Comparison of ENCODE assay signal across 9 mouse cellular contexts in genomic region chr4:52958693-52959092, GRCm38 (mm10). TPM values are rescaled to one million over a fixed set of nuclear protein-coding genes. Genes with fewer than 3 reads are reported as not detected.
DNase-seq lines count a peak whose midpoint lies in the region; ATAC-seq lines count a peak whose summit lies in the region.
"Had no signal": no experiment of that assay in that cellular context is flagged by ENCODE, and none has a peak within 500 bp of the region (broad histone marks: within the 10 kb centered on the region; RNA-seq: fewer than 3 reads in every experiment).

No protein-coding gene starts in this region.

- no peaks in the 10 kb centered on the region for H3K4me1 ChIP-seq in midbrain, embryonic 11.5 days (ENCODE audit: control insufficient read depth, insufficient read depth, low read length)
- no peaks in the 10 kb centered on the region for H3K4me1 ChIP-seq in heart, embryonic 10.5 days

- no peaks in the 10 kb centered on the region for H3K27me3 ChIP-seq in midbrain, embryonic 11.5 days (ENCODE audit: control insufficient read depth, insufficient read depth, low read length)
- H3K27me3 ChIP-seq in heart, embryonic 10.5 days (ENCODE audit: insufficient read depth, poor library complexity, severe bottlenecking) = no peaks in the 10 kb centered on the region

- peak; percentile 6 for DNase-seq in thymus, postnatal 14 days
- no peak for DNase-seq in thymus, postnatal 36 days
- peak; percentile 15 to 42 for DNase-seq in cerebellum, adult 18-20 months
- peak; percentile 13 to 30 for DNase-seq in layer of hippocampus, postnatal 25 days (ENCODE audit: extremely low spot score in 1 of 2, low spot score in 1 of 2)
- DNase-seq in midbrain, embryonic 11.5 days (ENCODE audit: low spot score, missing footprints) = no peak
- DNase-seq in heart, embryonic 10.5 days (ENCODE audit: low spot score) = no peak

- H3K4me2 ChIP-seq in midbrain, embryonic 11.5 days = no peak overlapping the region

- 45% methylated on average over 4 of the region's 4 CpGs for WGBS in midbrain, embryonic 11.5 days
- WGBS in heart, embryonic 10.5 days = 44% methylated on average over 4 of the region's 4 CpGs

- H3K36me3 ChIP-seq in midbrain, embryonic 11.5 days (ENCODE audit: control insufficient read depth, insufficient read depth, low read length) = no peaks in the 10 kb centered on the region
- H3K36me3 ChIP-seq in heart, embryonic 10.5 days = no peaks in the 10 kb centered on the region

- peak; percentile 100 for ATAC-seq in frontal cortex, adult (ENCODE audit: low TSS enrichment)
- ATAC-seq in midbrain, embryonic 11.5 days (ENCODE audit: low FRiP score) = 0 out of 2 replicates have a peak, but pooled peaks have one; percentile 40
- no peak for ATAC-seq in erythroblast, adult 5-6 weeks (replicated peaks; ENCODE audit: low FRiP score, poor library complexity, severe bottlenecking)

- no peak overlapping the region for H3K4me3 ChIP-seq in midbrain, embryonic 11.5 days (ENCODE audit: low read depth, low read length)
- no peak overlapping the region for H3K4me3 ChIP-seq in heart, embryonic 10.5 days

- H3K9me3 ChIP-seq in midbrain, embryonic 11.5 days (ENCODE audit: control insufficient read depth, low read length) = no peaks in the 10 kb centered on the region
- no peaks in the 10 kb centered on the region for H3K9me3 ChIP-seq in heart, embryonic 10.5 days

- H3K9ac ChIP-seq in midbrain, embryonic 11.5 days (ENCODE audit: low read length) = no peak overlapping the region

- no peak overlapping the region for H3K27ac ChIP-seq in midbrain, embryonic 11.5 days (ENCODE audit: low read depth, low read length)
- no peak overlapping the region for H3K27ac ChIP-seq in heart, embryonic 10.5 days

RNA-seq across cellular contexts. Expression of gene Olfr270, which starts 5.7 kb away (rescaled TPM):
- total RNA-seq in layer of hippocampus, postnatal 25 days (2021) = not detected
- not detected in 2 replicates for polyA plus RNA-seq in midbrain, embryonic 11.5 days (2014; fragmentation: Nextera tagmentation; extraction: Ambion mirVana)
- not detected in 2 replicates for total RNA-seq in erythroblast, adult 5-6 weeks (2015; ENCODE audit: low replicate concordance)
- not detected in 2 replicates for total RNA-seq in erythroblast, adult 5-6 weeks (2017; ENCODE audit: low replicate concordance)
- not detected in 2 replicates for polyA plus RNA-seq in heart, embryonic 10.5 days (2016; fragmentation: Nextera tagmentation; extraction: Ambion mirVana)

RNA-seq across cellular contexts. Expression of gene Nipsnap3a, which starts 30.4 kb away (rescaled TPM):
- total RNA-seq in layer of hippocampus, postnatal 25 days (2021) = not detected
- not detected in 2 replicates for polyA plus RNA-seq in midbrain, embryonic 11.5 days (2014; fragmentation: Nextera tagmentation; extraction: Ambion mirVana)
- not detected in 2 replicates for total RNA-seq in erythroblast, adult 5-6 weeks (2015; ENCODE audit: low replicate concordance)
- total RNA-seq in erythroblast, adult 5-6 weeks (2017; ENCODE audit: low replicate concordance) = not detected in 2 replicates
- polyA plus RNA-seq in heart, embryonic 10.5 days (2016; fragmentation: Nextera tagmentation; extraction: Ambion mirVana) = not detected in 2 replicates
- polyA plus RNA-seq: gonadal fat pad, adult 2 months had no signal

RNA-seq across cellular contexts. Expression of gene Olfr272, which starts 39.7 kb away (rescaled TPM):
- not detected for total RNA-seq in layer of hippocampus, postnatal 25 days (2021)
- polyA plus RNA-seq in midbrain, embryonic 11.5 days (2014; fragmentation: Nextera tagmentation; extraction: Ambion mirVana) = not detected in 2 replicates
- total RNA-seq in erythroblast, adult 5-6 weeks (2015; ENCODE audit: low replicate concordance) = not detected in 2 replicates
- total RNA-seq in erythroblast, adult 5-6 weeks (2017; ENCODE audit: low replicate concordance) = not detected in 2 replicates
- polyA plus RNA-seq in heart, embryonic 10.5 days (2016; fragmentation: Nextera tagmentation; extraction: Ambion mirVana) = not detected in 2 replicates

RNA-seq across cellular contexts. Expression of gene Nipsnap3b, which starts 53.0 kb away (rescaled TPM):
- total RNA-seq in layer of hippocampus, postnatal 25 days (2021) = 10 to 100 TPM; 14.4 to 17.6 TPM
- polyA plus RNA-seq in midbrain, embryonic 11.5 days (2014; fragmentation: Nextera tagmentation; extraction: Ambion mirVana) = 111 and 123 TPM in 2 replicates
- total RNA-seq in erythroblast, adult 5-6 weeks (2015; ENCODE audit: low replicate concordance) = 11.9 and 40.5 TPM in 2 replicates
- 7.0 and 8.9 TPM in 2 replicates for total RNA-seq in erythroblast, adult 5-6 weeks (2017; ENCODE audit: low replicate concordance)
- 83.7 and 100 TPM in 2 replicates for polyA plus RNA-seq in heart, embryonic 10.5 days (2016; fragmentation: Nextera tagmentation; extraction: Ambion mirVana)

Comparison
In these comparisons a context has a peak if more than half of its experiments do, and no peak if none do; other contexts are left out.
1. DNase-seq: peak in thymus, postnatal 14 days (single experiment), cerebellum, adult 18-20 months (2 of 2) and layer of hippocampus, postnatal 25 days (2 of 2); none in thymus, postnatal 36 days (0 of 2), midbrain, embryonic 11.5 days (single experiment) and heart, embryonic 10.5 days (single experiment).